Mouse (Mus musculus) MEL (cell line): ENCODE data around the gene Rnasel. TPM values are rescaled to one million over a fixed set of nuclear protein-coding genes. Genes with fewer than 3 reads are reported as not detected.

Experiments used
- DNase-seq: peaks from one replicate; pipeline ENCODE4 v3.0.0; 2011; ENCODE audit warnings: low read depth, low spot score
- H3K27ac ChIP-seq: 2 replicates; pipeline ENCODE4 v1.5.1; 2012; ENCODE audit warnings: low read depth, mild to moderate bottlenecking, control low read depth, low read length, moderate library complexity; ENCODE audit not compliant: control insufficient read depth
- H3K27me3 ChIP-seq, 2 experiments: fragments of 150-350 bp in 1 of 2; sonication (generic) in 1 of 2; 2 replicates each; pipeline ENCODE4 v1.6.1; 2012; ENCODE audit warnings: low read length in 2 of 2, mild to moderate bottlenecking in 2 of 2, improper control_type of control experiment in 1 of 2, moderate library complexity in 1 of 2; ENCODE audit not compliant: insufficient read depth in 2 of 2, control insufficient read depth in 1 of 2
- H3K36me3 ChIP-seq, 2 experiments: 2 replicates each; pipeline ENCODE4 v1.6.1; 2012 to 2014; ENCODE audit warnings: low read length in 2 of 2, improper control_type of control experiment in 1 of 2, inconsistent platforms in 1 of 2, mild to moderate bottlenecking in 1 of 2; ENCODE audit not compliant: insufficient read depth in 2 of 2, control insufficient read depth in 1 of 2
- H3K4me1 ChIP-seq, 2 experiments: fragments of 150-350 bp in 1 of 2; sonication (generic) in 1 of 2; 2 replicates each; pipeline ENCODE4 v1.6.1; 2012; ENCODE audit warnings: low read length in 2 of 2, improper control_type of control experiment in 1 of 2, mild to moderate bottlenecking in 1 of 2; ENCODE audit not compliant: insufficient read depth in 2 of 2, control insufficient read depth in 1 of 2
- H3K4me3 ChIP-seq, 2 experiments: fragments of 150-350 bp in 1 of 2; sonication (generic) in 1 of 2; 2 replicates each; pipeline ENCODE4 v1.5.1; 2012; ENCODE audit warnings: low read depth in 2 of 2, low read length in 2 of 2, mild to moderate bottlenecking in 2 of 2, moderate library complexity in 2 of 2, control low read depth in 1 of 2, improper control_type of control experiment in 1 of 2; ENCODE audit not compliant: control insufficient read depth in 1 of 2, insufficient read depth in 1 of 2
- H3K79me2 ChIP-seq: 2 replicates; pipeline ENCODE4 v1.6.1; 2012; ENCODE audit warnings: mild to moderate bottlenecking, low read length, moderate library complexity; ENCODE audit not compliant: control insufficient read depth, poor library complexity, insufficient read depth
- H3K9ac ChIP-seq: 2 replicates; pipeline ENCODE4 v1.6.1; 2012; ENCODE audit warnings: low read depth, mild to moderate bottlenecking, control low read depth, low read length, moderate library complexity; ENCODE audit not compliant: control insufficient read depth, poor library complexity, severe bottlenecking
- H3K9me3 ChIP-seq: fragments of 150-350 bp; sonication (generic); replicated peaks from 2 replicates; pipeline ENCODE4 v1.6.1; 2012; ENCODE audit warnings: mild to moderate bottlenecking, low read length, improper control_type of control experiment, moderate library complexity; ENCODE audit not compliant: insufficient read depth
- CTCF ChIP-seq, 3 experiments: IDR thresholded peaks in 2 of 3; conservative IDR thresholded peaks in 1 of 3; 2 replicates each; pipeline ENCODE4 v1.5.1; 2011 to 2012; ENCODE audit warnings: low read length in 3 of 3, low read depth in 2 of 3, mild to moderate bottlenecking in 2 of 3, improper control_type of control experiment in 1 of 3, inconsistent platforms in 1 of 3, mixed read lengths in 1 of 3, moderate library complexity in 1 of 3; ENCODE audit not compliant: control insufficient read depth in 1 of 3, insufficient read depth in 1 of 3, poor library complexity in 1 of 3, severe bottlenecking in 1 of 3
- ELF1 ChIP-seq: IDR thresholded peaks from 2 replicates; pipeline ENCODE4 v1.6.1; 2014; ENCODE audit warnings: low read depth, mild to moderate bottlenecking, inconsistent platforms, low read length, improper control_type of control experiment, moderate library complexity
- GABPA ChIP-seq: IDR thresholded peaks from 2 replicates; pipeline ENCODE4 v1.6.1; 2012; ENCODE audit warnings: low read depth, mild to moderate bottlenecking, inconsistent platforms, low read length, improper control_type of control experiment, moderate library complexity
- GATA1 ChIP-seq: IDR thresholded peaks from 2 replicates; pipeline ENCODE4 v1.6.1; 2011; ENCODE audit warnings: low read depth, low read length, improper control_type of control experiment
- JUND ChIP-seq: IDR thresholded peaks from 2 replicates; pipeline ENCODE4 v1.6.1; 2011; ENCODE audit warnings: low read depth, mild to moderate bottlenecking, improper control_type of control experiment, low read length
- KAT2A ChIP-seq: conservative IDR thresholded peaks from 2 replicates; pipeline ENCODE4 v1.6.1; 2012; ENCODE audit warnings: low read depth, low read length, improper control_type of control experiment, inconsistent platforms
- MAX ChIP-seq: IDR thresholded peaks from 2 replicates; pipeline ENCODE4 v1.6.1; 2011; ENCODE audit warnings: low read length, improper control_type of control experiment
- MAZ ChIP-seq: IDR thresholded peaks from 2 replicates; pipeline ENCODE4 v1.6.1; 2012; ENCODE audit warnings: low read depth, mild to moderate bottlenecking, inconsistent platforms, low read length, improper control_type of control experiment
- MXI1 ChIP-seq: IDR thresholded peaks from 2 replicates; pipeline ENCODE4 v1.6.1; 2011; ENCODE audit warnings: mild to moderate bottlenecking, low read depth, low read length, improper control_type of control experiment
- MYB ChIP-seq: IDR thresholded peaks from 2 replicates; pipeline ENCODE4 v1.6.1; 2011; ENCODE audit warnings: mild to moderate bottlenecking, low read depth, low read length, improper control_type of control experiment
- MYC ChIP-seq: IDR thresholded peaks from 2 replicates; pipeline ENCODE4 v1.6.1; 2011; ENCODE audit warnings: low read depth, mild to moderate bottlenecking, low read length, improper control_type of control experiment, moderate library complexity
- NELFE ChIP-seq: IDR thresholded peaks from 2 replicates; pipeline ENCODE4 v1.6.1; 2011; ENCODE audit warnings: low read depth, low read length, improper control_type of control experiment
- NRF1 ChIP-seq: IDR thresholded peaks from 2 replicates; pipeline ENCODE4 v1.6.1; 2014; ENCODE audit warnings: low read depth, mild to moderate bottlenecking, inconsistent platforms, low read length, improper control_type of control experiment, moderate library complexity; ENCODE audit not compliant: poor library complexity, insufficient read depth, severe bottlenecking
- POLR2A ChIP-seq, 2 experiments: IDR thresholded peaks; 2 replicates each; pipeline ENCODE4 v1.6.1; 2011 to 2012; ENCODE audit warnings: low read length in 2 of 2, mild to moderate bottlenecking in 2 of 2, control low read depth in 1 of 2, improper control_type of control experiment in 1 of 2, low read depth in 1 of 2, moderate library complexity in 1 of 2; ENCODE audit not compliant: control insufficient read depth in 1 of 2, insufficient read depth in 1 of 2, poor library complexity in 1 of 2
- POLR2AphosphoS5 ChIP-seq: IDR thresholded peaks from 2 replicates; pipeline ENCODE4 v1.6.1; 2012; ENCODE audit warnings: low read depth, borderline replicate concordance, mild to moderate bottlenecking, inconsistent platforms, low read length, moderate library complexity, mixed read lengths
- RAD21 ChIP-seq: IDR thresholded peaks from 2 replicates; pipeline ENCODE4 v1.6.1; 2011; ENCODE audit warnings: mild to moderate bottlenecking, low read depth, low read length, improper control_type of control experiment
- RCOR1 ChIP-seq: IDR thresholded peaks from 2 replicates; pipeline ENCODE4 v1.6.1; 2012; ENCODE audit warnings: low read depth, mild to moderate bottlenecking, inconsistent platforms, low read length, improper control_type of control experiment
- SIN3A ChIP-seq: IDR thresholded peaks from 2 replicates; pipeline ENCODE4 v1.6.1; 2012; ENCODE audit warnings: low read length, improper control_type of control experiment, inconsistent platforms
- SMC3 ChIP-seq: IDR thresholded peaks from 2 replicates; pipeline ENCODE4 v1.6.1; 2011; ENCODE audit warnings: low read depth, low read length, improper control_type of control experiment
- TAL1 ChIP-seq: IDR thresholded peaks from 2 replicates; pipeline ENCODE4 v1.6.1; 2012; ENCODE audit warnings: mild to moderate bottlenecking, inconsistent platforms, low read length, moderate library complexity, mixed read lengths
- TCF12 ChIP-seq: IDR thresholded peaks from 2 replicates; pipeline ENCODE4 v1.6.1; 2014; ENCODE audit warnings: low read depth, mild to moderate bottlenecking, inconsistent platforms, low read length, improper control_type of control experiment, moderate library complexity
- UBTF ChIP-seq: IDR thresholded peaks from 2 replicates; pipeline ENCODE4 v1.6.1; 2012; ENCODE audit warnings: low read depth, mild to moderate bottlenecking, inconsistent platforms, low read length, improper control_type of control experiment, moderate library complexity, borderline replicate concordance; ENCODE audit not compliant: insufficient read depth
- ZKSCAN1 ChIP-seq: IDR thresholded peaks from 2 replicates; pipeline ENCODE4 v1.6.1; 2012; ENCODE audit warnings: low read depth, mild to moderate bottlenecking, inconsistent platforms, low read length, improper control_type of control experiment, moderate library complexity
- polyA plus RNA-seq, 2 experiments: library from polyadenylated mRNA; stranded (reverse) in 1 of 2; unstranded in 1 of 2; fragments of >175 nt in 1 of 2; fragments of >200 nt in 1 of 2; gene quantifications; 2 replicates each; pipeline versions ENCODE4 v1.2.1 to v1.2.4; 2012; ENCODE audit warnings: low replicate concordance in 2 of 2, low read depth in 1 of 2; ENCODE audit not compliant: insufficient read length in 2 of 2, insufficient read depth in 1 of 2, missing spikeins in 1 of 2
- total RNA-seq: library from RNA; depleted of rRNA; stranded (reverse); fragments of 300-350 nt; gene quantifications from 2 replicates; pipeline ENCODE4 v1.2.3, GENCODE M21; 2012

Rnasel gene
- total and polyA plus RNA-seq, 3 experiments: 5.2 to 8.1 TPM; not detected in 1

DNA sequence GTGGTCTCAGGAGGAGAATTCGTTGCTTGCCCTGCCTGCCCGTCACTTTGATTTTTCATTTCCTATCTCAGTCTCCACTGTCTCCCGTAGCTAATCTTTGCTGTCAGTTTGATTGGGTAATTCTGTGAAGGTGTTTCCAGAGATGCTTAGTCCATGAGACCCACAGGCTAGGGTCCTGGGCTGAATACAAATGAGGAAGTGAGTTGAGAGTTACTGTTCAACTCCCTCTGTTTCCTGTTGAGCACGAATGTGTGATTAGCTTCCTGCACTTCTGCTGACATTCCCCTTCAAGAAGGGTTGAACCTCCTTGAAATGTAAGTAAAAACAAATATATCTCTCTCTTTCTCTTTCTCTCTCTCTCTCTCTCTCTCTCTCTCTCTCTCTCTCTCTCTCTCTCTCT, 36.4 kb downstream of the Rnasel start:
- TF ChIP-seq TCF12 (no peak), SIN3A (no peak), GATA1 (no peak), GABPA (no peak), MYC (no peak), MXI1 (no peak), MYB (no peak), NELFE (no peak), RCOR1 (no peak), ELF1 (no peak), POLR2AphosphoS5 (no peak), JUND (no peak), POLR2A (IDR thresholded peaks at IDR 0.05; ENCODE audit: control insufficient read depth in 1 of 2, insufficient read depth in 1 of 2, low read depth in 1 of 2, low read length in 2 of 2, poor library complexity in 1 of 2) (no peak), RAD21 (no peak), NRF1 (no peak), ZKSCAN1 (no peak), CTCF (IDR thresholded peaks at IDR 0.05 in 2 of 3, conservative IDR thresholded peaks at IDR 0.05 in 1 of 3; ENCODE audit: control insufficient read depth in 1 of 3, insufficient read depth in 1 of 3, low read depth in 2 of 3, low read length in 3 of 3, poor library complexity in 1 of 3, severe bottlenecking in 1 of 3) (no peak), MAZ (no peak)
- no peaks in the 10 kb centered on the region; a peak in 1 of 4 replicates for H3K27me3 ChIP-seq
- H3K9me3 ChIP-seq: no peaks in the 10 kb centered on the region
- H3K4me3 ChIP-seq: no peak overlapping the region
- H3K27ac ChIP-seq: no peak overlapping the region
- DNase-seq: peak; percentile 25
- H3K79me2 ChIP-seq: no peaks in the 10 kb centered on the region
- H3K36me3 ChIP-seq: no peaks in the 10 kb centered on the region
- no peak overlapping the region for H3K9ac ChIP-seq
- no peaks in the 10 kb centered on the region for H3K4me1 ChIP-seq

DNA sequence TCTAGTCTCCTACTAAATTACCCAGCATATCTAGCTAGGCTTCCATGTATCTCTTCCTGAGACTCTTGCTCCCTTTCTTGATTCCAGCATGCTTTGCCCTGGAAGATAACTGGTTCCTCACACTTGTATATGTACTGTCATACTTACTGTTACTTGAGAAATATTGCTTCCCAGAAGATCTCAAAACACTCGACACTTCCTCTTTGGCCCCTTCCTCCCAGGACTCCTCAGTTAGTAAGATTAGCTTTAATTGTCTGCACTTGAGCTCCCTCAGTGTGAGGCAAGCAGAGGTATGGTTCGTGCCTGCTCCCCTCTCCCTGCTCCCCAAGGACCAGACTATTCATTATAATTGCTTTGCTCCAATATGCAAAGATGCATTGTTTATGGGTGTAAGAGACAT, 41.5 kb downstream of the Rnasel start:
- no peak for DNase-seq
- TF ChIP-seq UBTF (no peak), CTCF (IDR thresholded peaks at IDR 0.05 in 2 of 3, conservative IDR thresholded peaks at IDR 0.05 in 1 of 3; ENCODE audit: control insufficient read depth in 1 of 3, insufficient read depth in 1 of 3, low read depth in 2 of 3, low read length in 3 of 3, poor library complexity in 1 of 3, severe bottlenecking in 1 of 3) (no peak), KAT2A (no peak), SMC3 (no peak), TCF12 (no peak), TAL1 (no peak), MAX (no peak)
- TF ChIP-seq, all 39 proteins: peak for 0
- no peaks in the 10 kb centered on the region for H3K4me1 ChIP-seq
- H3K79me2 ChIP-seq: no peaks in the 10 kb centered on the region
- no peaks in the 10 kb centered on the region for H3K36me3 ChIP-seq
- H3K27me3 ChIP-seq: no peaks in the 10 kb centered on the region
- H3K9me3 ChIP-seq: no peaks in the 10 kb centered on the region
- H3K9ac ChIP-seq: no peak overlapping the region
- no peak overlapping the region for H3K27ac ChIP-seq
- H3K4me3 ChIP-seq: no peak overlapping the region
